Mouse (Mus musculus) c-Kit-negative CD71-positive TER-119-positive erythroid progenitor cells, embryonic 14.5 days (primary cell): Measurements from ENCODE around the gene Atad5.
"Not testable (repeated sequence)": the region's sequence is repeated elsewhere in the genome, so short reads cannot be mapped to it uniquely, and the experiment has no call there.

Experiments
- DNase-seq: peaks from one replicate; pipeline ENCODE4 v3.0.0-alpha.2; 2013; ENCODE audit warnings: low read depth, low spot score

Gene Atad5

DNA sequence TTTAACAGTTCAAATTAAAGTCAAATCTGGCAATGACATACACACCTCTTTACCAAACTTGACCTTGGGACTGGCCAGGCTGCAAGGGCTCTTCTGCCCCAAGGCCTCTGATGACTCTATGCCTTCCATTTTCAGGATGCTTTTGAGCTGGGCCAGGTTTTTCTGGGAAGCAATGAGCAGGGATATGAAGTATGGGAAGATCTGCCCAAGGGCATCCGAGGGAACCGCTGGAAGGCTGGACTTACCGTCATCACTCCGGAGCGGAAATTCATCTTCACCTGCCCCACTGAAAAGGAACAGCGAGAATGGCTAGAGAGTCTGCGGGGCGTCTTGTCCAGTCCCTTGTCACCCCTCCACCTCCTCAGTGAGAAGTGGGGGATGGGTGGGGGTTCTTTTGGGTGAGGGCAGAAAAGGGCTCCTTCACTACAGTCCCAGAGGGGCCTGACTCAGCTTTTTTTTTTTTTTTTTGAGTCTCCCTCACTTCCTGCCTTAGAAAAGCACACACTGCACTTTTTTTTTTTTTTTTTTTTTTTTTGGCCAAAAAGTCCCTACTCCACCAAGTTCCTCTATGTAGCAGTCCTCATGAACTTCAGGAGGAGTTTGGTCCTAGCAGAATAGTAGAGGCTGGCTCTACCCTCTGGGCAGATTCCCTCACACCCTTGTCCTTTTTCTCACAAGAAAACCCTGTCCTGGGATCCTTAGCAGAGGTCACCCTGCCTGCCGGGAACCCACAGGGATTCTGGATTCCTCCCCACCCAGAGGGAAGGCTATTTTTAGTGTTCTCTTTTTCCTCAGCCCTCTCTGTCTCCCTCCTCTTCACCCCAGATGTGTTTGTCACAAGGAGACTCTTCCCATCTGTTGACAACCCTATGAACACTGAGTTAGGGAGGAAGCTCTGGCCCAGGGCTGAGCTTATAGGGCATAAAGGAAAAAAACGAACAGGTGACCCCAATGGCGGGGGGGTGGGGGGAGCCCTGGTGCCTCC lies 88.0 kb downstream of the Atad5 start:
- no peak for DNase-seq

DNA sequence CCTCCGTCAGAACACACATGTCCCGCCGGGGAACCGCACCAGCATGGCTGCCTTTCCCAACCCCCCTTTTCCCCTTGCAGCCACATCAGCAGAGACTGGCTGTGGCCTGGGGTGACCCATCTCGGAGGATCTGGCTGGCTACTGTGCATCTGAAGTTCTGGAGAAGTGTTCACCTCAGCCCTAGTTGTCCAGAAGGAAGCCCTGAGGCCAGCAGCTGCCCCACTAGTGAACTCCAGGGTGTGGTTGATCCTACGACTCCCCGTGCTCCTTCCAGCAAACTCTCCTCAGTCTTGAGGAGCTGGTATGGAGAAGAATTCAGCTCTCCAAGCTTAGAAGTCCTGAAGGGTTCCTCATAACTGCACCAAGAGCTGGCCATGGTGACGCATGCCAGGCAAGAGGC lies 89.1 kb downstream of the Atad5 start:
- DNase-seq, result no peak

DNA sequence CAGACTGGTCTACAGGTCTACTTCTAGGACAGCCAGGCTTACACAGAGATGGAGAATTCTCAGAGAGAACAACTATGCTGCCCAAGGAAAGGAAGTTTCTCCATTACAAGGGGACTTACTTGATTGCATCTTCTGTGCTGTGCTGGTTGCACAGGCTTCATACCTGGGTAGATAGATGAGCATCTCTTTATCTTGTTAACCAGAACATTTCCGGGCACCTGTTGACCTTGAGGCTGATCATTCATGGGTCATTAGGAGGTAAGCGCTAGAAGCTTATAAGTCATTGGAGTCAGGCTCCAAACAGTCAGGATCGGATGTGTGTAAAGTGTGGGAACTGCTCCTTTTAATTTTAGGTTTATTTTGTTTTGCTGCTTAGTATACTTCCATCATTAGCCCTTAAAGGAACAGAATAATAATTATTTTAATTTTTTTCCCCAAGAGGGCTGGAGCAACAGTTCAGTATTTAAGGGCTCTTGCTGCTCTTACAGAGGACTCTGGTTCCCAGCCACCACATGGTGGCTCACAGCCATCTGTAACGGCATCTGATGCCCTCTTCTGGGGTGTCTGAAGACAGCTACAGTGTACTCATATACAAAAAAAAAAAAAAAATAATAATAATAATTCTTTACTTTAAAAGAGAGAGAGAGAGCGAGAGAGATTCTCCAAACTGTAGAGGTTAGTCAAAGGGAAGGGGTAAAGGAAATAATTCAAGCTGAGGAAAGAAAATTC lies 92.0 kb downstream of the Atad5 start:
- DNase-seq, result no peak

GRCm38 (mm10) chr11:80183054-80183704 lies 94.0 kb downstream of the Atad5 start:
- not testable (repeated sequence) for DNase-seq

DNA sequence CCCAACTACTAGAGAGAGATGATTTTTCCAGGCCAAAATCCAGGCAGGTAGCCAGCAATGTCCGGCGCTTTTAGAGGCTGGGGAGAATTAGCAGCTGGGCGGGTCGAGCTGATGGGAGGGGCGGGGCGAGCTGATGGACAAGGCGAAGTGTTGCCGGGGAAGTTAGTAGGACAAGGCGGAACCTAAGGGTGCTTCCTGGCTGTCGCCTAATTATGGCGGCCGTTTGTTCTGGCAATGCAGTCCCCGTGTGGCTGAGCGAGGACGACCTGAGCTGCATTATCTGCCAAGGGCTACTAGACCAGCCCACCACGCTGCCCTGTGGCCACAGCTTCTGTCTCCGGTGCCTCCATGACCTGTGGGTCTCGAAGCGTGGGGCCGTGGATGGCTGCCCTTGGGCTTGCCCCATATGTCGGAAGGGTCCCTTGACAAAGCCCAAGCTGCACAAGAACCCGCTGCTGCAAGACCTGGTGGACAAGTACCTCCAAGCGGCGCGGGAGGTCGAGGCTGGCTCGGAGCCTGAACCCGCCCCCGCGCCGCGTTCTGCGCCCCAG lies 94.6 kb downstream of the Atad5 start, which contains the start of gene Rnf135:
TSS of gene Rnf135 (plus strand) at position 147 of the 551 bp plus-strand sequence.
- peak; percentile 32 for DNase-seq

GRCm38 (mm10) chr11:80184531-80185071 lies 95.4 kb downstream of the Atad5 start:
- no peak for DNase-seq
